Mouse (Mus musculus): ENCODE data around the gene Gm42688.

Gm42688 gene

GRCm38 (mm10) chr6:83086121-83087035 is 15.0 kb upstream of the Gm42688 start, which contains the start of gene Lbx2:
Gene Lbx2, plus strand, starts transcription at chr6:83086367.
- no peak for DNase-seq

- DNase-seq: peak in 1 of 2 experiments; percentile 34
Observed at GRCm38 (mm10) chr6:83087205-83087925, 14.1 kb upstream of the Gm42688 start.

- no peak for DNase-seq
Observed at GRCm38 (mm10) chr6:83087926-83088260, 13.5 kb upstream of the Gm42688 start.

GRCm38 (mm10) chr6:83092416-83093127 is 8.8 kb upstream of the Gm42688 start:
- no peak for DNase-seq

- DNase-seq: no peak
Observed at GRCm38 (mm10) chr6:83095968-83096367, 5.4 kb upstream of the Gm42688 start.

- peak; percentile 77 to 85 for DNase-seq
Observed at GRCm38 (mm10) chr6:83098411-83098810, 3.0 kb upstream of the Gm42688 start.

- DNase-seq: peak in 1 of 2 experiments; percentile 64
Observed at GRCm38 (mm10) chr6:83101688-83102556, 505 bp downstream of the Gm42688 start.

GRCm38 (mm10) chr6:83103130-83103650 is 1.8 kb downstream of the Gm42688 start:
- no peak for DNase-seq

GRCm38 (mm10) chr6:83104158-83104557 is 2.7 kb downstream of the Gm42688 start:
- DNase-seq: no peak

GRCm38 (mm10) chr6:83107566-83108400 is 6.4 kb downstream of the Gm42688 start:
- peak; percentile 74 to 82 for DNase-seq

- DNase-seq: peak; percentile 79 to 84
Observed at GRCm38 (mm10) chr6:83108762-83109668, 7.6 kb downstream of the Gm42688 start, which contains the start of gene Mrpl53. Gene Mrpl53, plus strand, starts transcription at chr6:83109040.

GRCm38 (mm10) chr6:83111510-83112136 is 10.2 kb downstream of the Gm42688 start:
- no peak for DNase-seq

- DNase-seq: peak; percentile 90 to 94
Observed at GRCm38 (mm10) chr6:83115011-83115671, 13.7 kb downstream of the Gm42688 start, which contains the start of gene Mogs. Gene Mogs, plus strand, starts transcription at chr6:83115496.

- no peak for DNase-seq
Observed at GRCm38 (mm10) chr6:83115682-83116372, 14.4 kb downstream of the Gm42688 start.

- DNase-seq: no peak
Observed at GRCm38 (mm10) chr6:83116373-83117164, 15.2 kb downstream of the Gm42688 start.

- no peak for DNase-seq
Observed at GRCm38 (mm10) chr6:83117165-83117438, 15.7 kb downstream of the Gm42688 start.

GRCm38 (mm10) chr6:83117616-83118015 is 16.2 kb downstream of the Gm42688 start:
- no peak for DNase-seq

Data from kidney, adult 8-10 months (tissue).